Mouse (Mus musculus): ENCODE data around the gene Hist2h2be.

GRCm38 (mm10) chr3:96172197-96173178, 48.4 kb upstream of the Hist2h2be start, which contains the start of gene Sf3b4:
- TF ChIP-seq EP300 (IDR thresholded peaks at IDR 0.05; ENCODE audit: low read depth) (no peak; the same call in none of the 2 replicates), CTCF (IDR thresholded peaks at IDR 0.05; ENCODE audit: low read depth) (no peak)
